Mouse (Mus musculus) megakaryocyte, embryonic 14.5 days (primary cell): ENCODE measurements around the gene Gm42688. TPM values are rescaled to one million over a fixed set of nuclear protein-coding genes. Genes with fewer than 3 reads are reported as not detected.
"Not testable (repeated sequence)": the region's sequence is repeated elsewhere in the genome, so short reads cannot be mapped to it uniquely, and the experiment has no call there.

Experiments used
- H3K27me3 ChIP-seq: replicated peaks from 2 replicates; pipeline ENCODE3; 2012; ENCODE audit warnings: inconsistent platforms
- H3K36me3 ChIP-seq: replicated peaks from 2 replicates; pipeline ENCODE3; 2012; ENCODE audit warnings: low read length, inconsistent platforms, mixed read lengths
- H3K4me1 ChIP-seq: 2 replicates; pipeline ENCODE4 v1.6.1; 2012; ENCODE audit warnings: inconsistent platforms
- H3K4me3 ChIP-seq: replicated peaks from 2 replicates; pipeline ENCODE3; 2012; ENCODE audit warnings: moderate library complexity, mild to moderate bottlenecking, inconsistent platforms
- H3K9me3 ChIP-seq: 2 replicates; pipeline ENCODE4 v1.6.1; 2012; ENCODE audit warnings: inconsistent platforms
- FLI1 ChIP-seq: IDR thresholded peaks from 2 replicates; pipeline ENCODE4 v1.6.1; 2012; ENCODE audit warnings: low read length, inconsistent platforms, mixed read lengths
- GATA1 ChIP-seq: IDR thresholded peaks from 3 replicates; pipeline ENCODE4 v1.6.1; 2012; ENCODE audit warnings: mixed read lengths, low read length, inconsistent platforms, borderline replicate concordance
- polyA plus RNA-seq: library from polyadenylated mRNA; stranded (reverse); fragments of >175 nt; gene quantifications from 2 replicates; pipeline ENCODE4 v1.2.3, GENCODE M21; 2012; ENCODE audit warnings: low replicate concordance; ENCODE audit not compliant: insufficient read depth

Gm42688 gene
- polyA plus RNA-seq, 1 experiment, result 2.7 TPM

- Histone ChIP-seq H3K4me1 (peaks cover 36% of the 10 kb centered on the region), H3K4me3 (no peak overlapping the region), H3K27me3 (peaks cover 45% of the 10 kb centered on the region), H3K36me3 (peaks cover 35% of the 10 kb centered on the region), H3K9me3 (no peaks in the 10 kb centered on the region)
- no peak for TF ChIP-seq GATA1
- no peak for TF ChIP-seq FLI1
These were observed 52.1 kb downstream of the Gm42688 start for GRCm38 (mm10) chr6:83153485-83153884.

DNA sequence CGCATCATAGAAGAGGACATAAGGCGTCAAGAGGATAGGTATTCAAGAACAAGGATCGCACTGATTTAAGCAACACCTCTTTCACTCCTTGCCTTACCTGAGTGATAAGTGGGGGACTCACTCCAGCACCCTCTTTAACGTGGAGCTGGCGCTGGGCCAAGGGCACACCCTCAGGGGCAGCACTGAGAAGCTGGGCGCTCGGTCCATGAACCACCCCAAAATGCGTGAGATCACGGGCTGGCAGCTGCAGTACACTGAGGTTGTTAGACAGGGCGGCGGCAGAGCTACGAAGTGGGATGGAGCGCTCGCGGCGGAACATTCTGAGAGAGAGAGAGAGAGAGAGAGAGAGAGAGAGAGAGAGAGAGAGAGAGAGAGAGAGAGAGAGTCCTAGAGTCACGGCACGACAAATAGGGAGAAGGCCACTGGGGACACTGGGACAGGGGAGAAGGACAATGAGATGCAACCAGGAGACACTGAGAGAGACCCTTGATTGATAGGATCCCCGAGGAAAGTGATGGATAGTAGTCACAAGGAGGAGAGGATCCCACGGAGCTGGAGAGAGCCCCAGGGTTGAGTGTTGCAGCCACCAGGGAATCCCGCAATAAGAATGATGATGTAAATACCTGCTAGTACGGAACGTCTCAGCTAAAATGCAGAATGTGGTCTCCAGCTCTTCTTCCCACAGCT, 54.3 kb downstream of the Gm42688 start:
- TF ChIP-seq GATA1 (no peak), FLI1 (no peak)
- Histone ChIP-seq H3K27me3 (peaks cover 37% of the 10 kb centered on the region), H3K9me3 (no peaks in the 10 kb centered on the region), H3K4me3 (peak overlapping the region; percentile 93), H3K36me3 (peaks cover 18% of the 10 kb centered on the region), H3K4me1 (peaks cover 34% of the 10 kb centered on the region)

DNA sequence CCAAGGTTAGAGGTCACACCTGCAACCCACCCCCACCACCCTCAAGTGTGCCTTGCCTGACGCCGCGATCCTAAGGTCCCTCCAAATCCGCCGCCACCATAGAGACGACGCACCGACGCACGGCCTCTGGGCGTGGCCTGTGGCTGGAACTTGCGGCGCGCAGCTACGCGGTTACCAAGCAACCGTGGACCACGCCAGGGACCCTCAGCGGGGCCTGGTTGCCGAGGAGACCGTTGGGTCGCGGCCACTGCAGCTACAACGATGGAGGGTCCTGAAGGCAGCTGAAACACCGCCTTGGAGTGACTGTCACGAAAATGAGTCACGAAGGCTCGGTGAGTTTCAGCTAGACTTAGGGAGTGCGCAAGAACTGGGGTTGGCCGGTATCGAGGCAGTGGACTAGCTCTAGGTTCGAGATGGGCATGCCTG, 54.9 kb downstream of the Gm42688 start, which contains the start of the genes Wdr54 and 1700003E16Rik:
Gene Wdr54 (minus strand): TSS at position 139 of the 426 bp plus-strand sequence.
Gene 1700003E16Rik (plus strand): TSS at position 146 of the 426 bp plus-strand sequence.
- TF ChIP-seq FLI1 (no peak), GATA1 (no peak)
- Histone ChIP-seq H3K4me3 (peak within 1 kb of the TSS; percentile 93), H3K9me3 (no peaks in the 10 kb centered on the region), H3K4me1 (peaks cover 34% of the 10 kb centered on the region), H3K27me3 (peaks cover 43% of the 10 kb centered on the region), H3K36me3 (peaks cover 16% of the 10 kb centered on the region)

- peaks cover 43% of the 10 kb centered on the region for H3K27me3 ChIP-seq
- H3K36me3 ChIP-seq, result not testable (repeated sequence)
These were observed 58.0 kb downstream of the Gm42688 start for GRCm38 (mm10) chr6:83159456-83159855.

More at GRCm38 (mm10) chr6:83159456-83159855, 58.0 kb downstream of the Gm42688 start:
- peaks cover 46% of the 10 kb centered on the region for H3K4me1 ChIP-seq
- H3K4me3 ChIP-seq, H3K9me3 ChIP-seq: not testable (repeated sequence)

Other genes starting within 250 kb of the Gm42688 start
- not detected in 2 replicates for gene Sema4f, start 161.8 kb upstream of the Gm42688 start, polyA plus RNA-seq
- 3.6 and 5.2 TPM in 2 replicates for gene M1ap, start 154.7 kb upstream of the Gm42688 start, polyA plus RNA-seq
- 159 and 256 TPM in 2 replicates for gene Dok1, start 68.1 kb upstream of the Gm42688 start, polyA plus RNA-seq
- 0.40 and 4.2 TPM in 2 replicates for gene Loxl3, start 67.4 kb upstream of the Gm42688 start, polyA plus RNA-seq
- gene Aup1, start 47.1 kb upstream of the Gm42688 start, polyA plus RNA-seq, result 1,695 and 4,915 TPM in 2 replicates
- gene Htra2, start 46.3 kb upstream of the Gm42688 start, polyA plus RNA-seq, result 27.7 and 49.5 TPM in 2 replicates
- gene Dqx1, start 43.8 kb upstream of the Gm42688 start, polyA plus RNA-seq, result 0.22 TPM in 1 of 2 replicates, not detected in the other
- not detected in 2 replicates for gene Tlx2, start 31.3 kb upstream of the Gm42688 start, polyA plus RNA-seq
- 6.8 and 7.3 TPM in 2 replicates for gene Pcgf1, start 23.7 kb upstream of the Gm42688 start, polyA plus RNA-seq
- gene Lbx2, start 15.2 kb upstream of the Gm42688 start, polyA plus RNA-seq, result 3.3 TPM in 1 of 2 replicates, not detected in the other
- 1.8 and 2.0 TPM in 2 replicates for gene Ccdc142, start within 50 bp of the Gm42688 start, polyA plus RNA-seq
- gene Mrpl53, start 7.4 kb downstream of the Gm42688 start, polyA plus RNA-seq, result 9.6 and 78.7 TPM in 2 replicates
- gene Mogs, start 13.9 kb downstream of the Gm42688 start, polyA plus RNA-seq, result 76.1 and 165 TPM in 2 replicates
- gene Wbp1, start 19.9 kb downstream of the Gm42688 start, polyA plus RNA-seq, result 86.6 and 121 TPM in 2 replicates
- 201 and 370 TPM in 2 replicates for gene Ino80b, start 23.8 kb downstream of the Gm42688 start, polyA plus RNA-seq
- gene Rtkn, start 33.8 kb downstream of the Gm42688 start, polyA plus RNA-seq, result 15.8 and 48.5 TPM in 2 replicates
- gene Wdr54, start 54.8 kb downstream of the Gm42688 start, polyA plus RNA-seq, result 2.0 and 13.3 TPM in 2 replicates
- 0.36 TPM in 1 of 2 replicates, not detected in the other for gene 1700003E16Rik, start 54.8 kb downstream of the Gm42688 start, polyA plus RNA-seq
- 113 and 905 TPM in 2 replicates for gene Dctn1, start 64.3 kb downstream of the Gm42688 start, polyA plus RNA-seq
- 0.32 TPM in 1 of 2 replicates, not detected in the other for gene Slc4a5, start 118.2 kb downstream of the Gm42688 start, polyA plus RNA-seq
- gene Mthfd2, start 224.3 kb downstream of the Gm42688 start, polyA plus RNA-seq, result 17.8 and 30.5 TPM in 2 replicates
- gene Mob1a, start 224.4 kb downstream of the Gm42688 start, polyA plus RNA-seq, result 20.8 and 26.9 TPM in 2 replicates
- gene Bola3, start 247.5 kb downstream of the Gm42688 start, polyA plus RNA-seq, result 46.0 and 113 TPM in 2 replicates